Mouse (Mus musculus): ENCODE results near the gene Ltb. TPM values are rescaled to one million over a fixed set of nuclear protein-coding genes. Genes with fewer than 3 reads are reported as not detected.

Gene Ltb
- polyA plus RNA-seq, 1 experiment from 2014 or later, result 0.78 TPM

Small RNA genes lying within 50 kb of the gene (microRNA-seq; reads per million reads assigned to microRNA genes)
- gene Mir6973a (ENCODE audit: borderline number of aligned reads) (not detected), gene Mir6974 (ENCODE audit: borderline number of aligned reads) (not detected), gene Mir6975 (ENCODE audit: borderline number of aligned reads) (2.5 reads per million)

Other genes starting within 250 kb of the Ltb start
- 0.14 and 0.41 TPM in 2 replicates for gene Hspa1b, start 235.2 kb upstream of the Ltb start, polyA plus RNA-seq (2014; fragmentation: Nextera tagmentation; extraction: Ambion mirVana)
- not detected in 2 replicates for gene Gm20481, start 224.5 kb upstream of the Ltb start, polyA plus RNA-seq (2014; fragmentation: Nextera tagmentation; extraction: Ambion mirVana)
- gene Hspa1a, start 222.3 kb upstream of the Ltb start, polyA plus RNA-seq (2014; fragmentation: Nextera tagmentation; extraction: Ambion mirVana), result 4.7 and 5.7 TPM in 2 replicates
- 0.66 and 1.5 TPM in 2 replicates for gene Hspa1l, start 221.7 kb upstream of the Ltb start, polyA plus RNA-seq (2014; fragmentation: Nextera tagmentation; extraction: Ambion mirVana)
- 304 and 315 TPM in 2 replicates for gene Lsm2, start 212.6 kb upstream of the Ltb start, polyA plus RNA-seq (2014; fragmentation: Nextera tagmentation; extraction: Ambion mirVana)
- gene Vars, start 193.5 kb upstream of the Ltb start, polyA plus RNA-seq (2014; fragmentation: Nextera tagmentation; extraction: Ambion mirVana), result 234 and 245 TPM in 2 replicates
- gene Vwa7, start 177.9 kb upstream of the Ltb start, polyA plus RNA-seq (2014; fragmentation: Nextera tagmentation; extraction: Ambion mirVana), result 0.16 TPM in 2 replicates
- gene Sapcd1, start 166.4 kb upstream of the Ltb start, polyA plus RNA-seq (2014; fragmentation: Nextera tagmentation; extraction: Ambion mirVana), result 6.9 and 8.5 TPM in 2 replicates
- 3.8 and 4.7 TPM in 2 replicates for gene Msh5, start 147.7 kb upstream of the Ltb start, polyA plus RNA-seq (2014; fragmentation: Nextera tagmentation; extraction: Ambion mirVana)
- gene Clic1, start 144.5 kb upstream of the Ltb start, polyA plus RNA-seq (2014; fragmentation: Nextera tagmentation; extraction: Ambion mirVana), result 118 and 134 TPM in 2 replicates
- gene Ddah2, start 135.4 kb upstream of the Ltb start, polyA plus RNA-seq (2014; fragmentation: Nextera tagmentation; extraction: Ambion mirVana), result 124 and 132 TPM in 2 replicates
- 0.34 and 1.8 TPM in 2 replicates for gene Ly6g6c, start 129.1 kb upstream of the Ltb start, polyA plus RNA-seq (2014; fragmentation: Nextera tagmentation; extraction: Ambion mirVana)
- gene Mpig6b, start 128.3 kb upstream of the Ltb start, polyA plus RNA-seq (2014; fragmentation: Nextera tagmentation; extraction: Ambion mirVana), result 8.4 and 11.2 TPM in 2 replicates
- 0.57 TPM in 1 of 2 replicates, not detected in the other for gene Ly6g6e, start 117.5 kb upstream of the Ltb start, polyA plus RNA-seq (2014; fragmentation: Nextera tagmentation; extraction: Ambion mirVana)
- gene Ly6g6d, start 116.4 kb upstream of the Ltb start, polyA plus RNA-seq (2014; fragmentation: Nextera tagmentation; extraction: Ambion mirVana), result 0.44 and 0.78 TPM in 2 replicates
- gene Ly6g6f, start 108.8 kb upstream of the Ltb start, polyA plus RNA-seq (2014; fragmentation: Nextera tagmentation; extraction: Ambion mirVana), result 12.8 and 13.5 TPM in 2 replicates
- gene Abhd16a, start 105.2 kb upstream of the Ltb start, polyA plus RNA-seq (2014; fragmentation: Nextera tagmentation; extraction: Ambion mirVana), result 71.6 and 79.8 TPM in 2 replicates
- gene Ly6g5c, start 86.2 kb upstream of the Ltb start, polyA plus RNA-seq (2014; fragmentation: Nextera tagmentation; extraction: Ambion mirVana), result not detected in 2 replicates
- gene Ly6g5b, start 79.0 kb upstream of the Ltb start, polyA plus RNA-seq (2014; fragmentation: Nextera tagmentation; extraction: Ambion mirVana), result 0.69 and 0.89 TPM in 2 replicates
- gene Gpank1, start 73.0 kb upstream of the Ltb start, polyA plus RNA-seq (2014; fragmentation: Nextera tagmentation; extraction: Ambion mirVana), result 23.7 and 25.2 TPM in 2 replicates
- 246 and 259 TPM in 2 replicates for gene Csnk2b, start 72.4 kb upstream of the Ltb start, polyA plus RNA-seq (2014; fragmentation: Nextera tagmentation; extraction: Ambion mirVana)
- gene D17H6S53E, start 68.1 kb upstream of the Ltb start, polyA plus RNA-seq (2014; fragmentation: Nextera tagmentation; extraction: Ambion mirVana), result 6.0 and 7.1 TPM in 2 replicates
- gene Apom, start 62.4 kb upstream of the Ltb start, polyA plus RNA-seq (2014; fragmentation: Nextera tagmentation; extraction: Ambion mirVana), result 429 and 459 TPM in 2 replicates
- gene Bag6, start 59.3 kb upstream of the Ltb start, polyA plus RNA-seq (2014; fragmentation: Nextera tagmentation; extraction: Ambion mirVana), result 61.4 and 73.6 TPM in 2 replicates
- 169 and 205 TPM in 2 replicates for gene Prrc2a, start 29.5 kb upstream of the Ltb start, polyA plus RNA-seq (2014; fragmentation: Nextera tagmentation; extraction: Ambion mirVana)
- gene Aif1, start 18.4 kb upstream of the Ltb start, polyA plus RNA-seq (2014; fragmentation: Nextera tagmentation; extraction: Ambion mirVana), result 13.9 and 20.0 TPM in 2 replicates
- 24.1 and 28.1 TPM in 2 replicates for gene Lst1, start 6.0 kb upstream of the Ltb start, polyA plus RNA-seq (2014; fragmentation: Nextera tagmentation; extraction: Ambion mirVana)
- 0.47 and 0.53 TPM in 2 replicates for gene Tnf, start 7.6 kb downstream of the Ltb start, polyA plus RNA-seq (2014; fragmentation: Nextera tagmentation; extraction: Ambion mirVana)
- not detected in 2 replicates for gene Lta, start 10.9 kb downstream of the Ltb start, polyA plus RNA-seq (2014; fragmentation: Nextera tagmentation; extraction: Ambion mirVana)
- gene Gm16181, start 26.4 kb downstream of the Ltb start, polyA plus RNA-seq (2014; fragmentation: Nextera tagmentation; extraction: Ambion mirVana), result 0.53 TPM in 1 of 2 replicates, not detected in the other
- gene Atp6v1g2, start 39.2 kb downstream of the Ltb start, polyA plus RNA-seq (2014; fragmentation: Nextera tagmentation; extraction: Ambion mirVana), result 2.6 and 2.9 TPM in 2 replicates
- 4.6 and 5.4 TPM in 2 replicates for gene Nfkbil1, start 41.4 kb downstream of the Ltb start, polyA plus RNA-seq (2014; fragmentation: Nextera tagmentation; extraction: Ambion mirVana)
- 432 and 439 TPM in 2 replicates for gene Ddx39b, start 47.3 kb downstream of the Ltb start, polyA plus RNA-seq (2014; fragmentation: Nextera tagmentation; extraction: Ambion mirVana)
- 88.0 and 90.8 TPM in 2 replicates for gene H2-D1, start 68.3 kb downstream of the Ltb start, polyA plus RNA-seq (2014; fragmentation: Nextera tagmentation; extraction: Ambion mirVana)
- gene H2-Q1, start 126.0 kb downstream of the Ltb start, polyA plus RNA-seq (2014; fragmentation: Nextera tagmentation; extraction: Ambion mirVana), result 0.40 and 0.60 TPM in 2 replicates
- 1.6 and 2.1 TPM in 2 replicates for gene H2-Q2, start 147.8 kb downstream of the Ltb start, polyA plus RNA-seq (2014; fragmentation: Nextera tagmentation; extraction: Ambion mirVana)
- 1.8 and 2.0 TPM in 2 replicates for gene H2-Q4, start 185.2 kb downstream of the Ltb start, polyA plus RNA-seq (2014; fragmentation: Nextera tagmentation; extraction: Ambion mirVana)
- 15.2 and 16.4 TPM in 2 replicates for gene H2-Q6, start 230.4 kb downstream of the Ltb start, polyA plus RNA-seq (2014; fragmentation: Nextera tagmentation; extraction: Ambion mirVana)
- gene H2-Q7, start 244.7 kb downstream of the Ltb start, polyA plus RNA-seq (2014; fragmentation: Nextera tagmentation; extraction: Ambion mirVana), result 29.9 and 30.8 TPM in 2 replicates

Measured in liver, embryonic 11.5 days (tissue).